Mouse (Mus musculus) lung, postnatal 0 days (tissue): ENCODE data around the gene Lemd2.

Source experiments
- CTCF ChIP-seq: IDR thresholded peaks from 2 replicates; pipeline ENCODE4 v1.5.1; 2016; ENCODE audit warnings: antibody characterized with exemption, mild to moderate bottlenecking
- EP300 ChIP-seq: IDR thresholded peaks from 2 replicates; pipeline ENCODE4 v1.6.1; 2016; ENCODE audit warnings: antibody characterized with exemption, mild to moderate bottlenecking, control low read depth

GRCm38 (mm10) chr17:27173715-27174114 is 30.6 kb downstream of the Lemd2 start:
- no peak for TF ChIP-seq CTCF
- TF ChIP-seq EP300, result no peak
